Mouse (Mus musculus): Measurements from ENCODE around the gene Mtmr14. TPM values are rescaled to one million over a fixed set of nuclear protein-coding genes. Genes with fewer than 3 reads are reported as not detected.

The Mtmr14 gene
- total and polyA plus RNA-seq, 3 experiments = 63.9 to 88.0 (median 81.0) TPM

DNA sequence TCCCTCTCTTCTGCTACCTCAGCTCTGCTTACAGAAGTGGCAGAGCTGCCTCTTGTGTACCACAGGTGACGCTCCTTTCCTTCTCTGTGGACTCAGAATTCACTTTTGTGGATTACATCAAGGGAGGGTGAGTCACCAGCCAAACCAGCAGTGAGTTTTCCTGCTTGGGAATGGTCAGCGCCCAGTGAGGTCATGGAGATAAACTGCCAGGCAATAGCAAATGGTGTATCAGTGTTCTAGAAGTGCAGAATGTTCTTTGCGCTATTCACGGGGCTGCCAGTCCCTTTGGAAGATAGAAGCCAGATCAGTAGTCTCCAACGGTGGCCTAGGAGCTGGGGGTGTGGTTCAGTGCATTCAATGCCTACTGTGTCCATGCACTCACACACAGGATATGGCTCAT, 55.3 kb downstream of the Mtmr14 start:
- DNase-seq (ENCODE audit: extremely low read depth) = no peak
- TF ChIP-seq MXI1 (IDR thresholded peaks at IDR 0.05; ENCODE audit: low read depth, low read length) (no peak), ZNF384 (IDR thresholded peaks at IDR 0.05; ENCODE audit: low read depth, low read length) (no peak), MAFK (IDR thresholded peaks at IDR 0.05; ENCODE audit: insufficient replicate concordance, low read length) (no peak), USF1 (IDR thresholded peaks at IDR 0.05; ENCODE audit: low read depth, low read length) (no peak), POLR2AphosphoS2 (IDR thresholded peaks at IDR 0.05; ENCODE audit: low read depth, low read length) (no peak), ELF1 (IDR thresholded peaks at IDR 0.05; ENCODE audit: low read depth, low read length) (no peak), NRF1 (IDR thresholded peaks at IDR 0.05; ENCODE audit: low read depth, low read length) (no peak), UBTF (IDR thresholded peaks at IDR 0.05; ENCODE audit: low read depth, low read length) (no peak), JUND (conservative IDR thresholded peaks at IDR 0.05; ENCODE audit: low read depth, low read length) (no peak), SIN3A (IDR thresholded peaks at IDR 0.05; ENCODE audit: low read length) (no peak), RCOR1 (conservative IDR thresholded peaks at IDR 0.05; ENCODE audit: low read depth, low read length) (no peak), EP300 (IDR thresholded peaks at IDR 0.05; ENCODE audit: low read length) (no peak), E2F4 (IDR thresholded peaks at IDR 0.05; ENCODE audit: insufficient replicate concordance, low read depth, low read length) (no peak), GABPA (IDR thresholded peaks at IDR 0.05; ENCODE audit: insufficient replicate concordance, low read depth, low read length) (no peak), JUN (IDR thresholded peaks at IDR 0.05; ENCODE audit: insufficient read depth, low read depth, low read length) (no peak), POLR2A (IDR thresholded peaks at IDR 0.05; ENCODE audit: low read depth, low read length) (no peak), BHLHE40 (IDR thresholded peaks at IDR 0.05; ENCODE audit: low read depth, low read length) (no peak), MAX (IDR thresholded peaks at IDR 0.05; ENCODE audit: low read length) (no peak), ZC3H11A (IDR thresholded peaks at IDR 0.05; ENCODE audit: low read depth, low read length) (no peak)
- Histone ChIP-seq H3K4me2 (ENCODE audit: insufficient read depth, low read depth, poor library complexity, severe bottlenecking) (no peak overlapping the region), H3K4me3 (replicated peaks in 1 of 3; ENCODE audit: low read depth in 2 of 3, low read length in 2 of 3, poor library complexity in 1 of 3) (no peak overlapping the region), H3K9ac (ENCODE audit: insufficient read depth, low read depth) (no peak overlapping the region), H3K27me3 (replicated peaks) (no peaks in the 10 kb centered on the region), H3K27ac (ENCODE audit: insufficient read depth, low read depth) (no peak overlapping the region), H3K79me2 (replicated peaks; ENCODE audit: control insufficient read depth, extremely low read depth, insufficient read depth, poor library complexity, severe bottlenecking) (no peaks in the 10 kb centered on the region), H3K9me3 (replicated peaks; ENCODE audit: low read length) (no peaks in the 10 kb centered on the region), H3K36me3 (replicated peaks in 1 of 2; ENCODE audit: control insufficient read depth in 1 of 2, insufficient read depth in 1 of 2, low read length in 1 of 2) (peaks cover 0 to 13% of the 10 kb centered on the region in 2 experiments), H3K4me1 (ENCODE audit: control insufficient read depth in 1 of 2, insufficient read depth in 2 of 2) (peaks cover 3 to 14% of the 10 kb centered on the region in 2 experiments; a peak in 3 of 4 replicates)
- dilution Hi-C loops (cut with MboI; ENCODE audit: extremely low pct_ligation_motif_present, extremely low pct_unique_long_range_greater_than_20kb, low sequenced_read_pairs) = no loop called here
- in situ Hi-C loops (cut with MboI; ENCODE audit: low pct_ligation_motif_present, low pct_unique_long_range_greater_than_20kb, low sequenced_read_pairs) = no loop called here

- H3K4me3 ChIP-seq (replicated peaks in 1 of 3; ENCODE audit: low read depth in 2 of 3, low read length in 2 of 3, poor library complexity in 1 of 3) = no peak overlapping the region
- H3K79me2 ChIP-seq (replicated peaks; ENCODE audit: control insufficient read depth, extremely low read depth, insufficient read depth, poor library complexity, severe bottlenecking) = no peaks in the 10 kb centered on the region
- no peak for TF ChIP-seq POLR2A (IDR thresholded peaks at IDR 0.05; ENCODE audit: low read depth, low read length)
- TF ChIP-seq HCFC1 (IDR thresholded peaks at IDR 0.05; ENCODE audit: low read depth, low read length) = no peak
- no peak for TF ChIP-seq MXI1 (IDR thresholded peaks at IDR 0.05; ENCODE audit: low read depth, low read length)
- no peak for TF ChIP-seq RCOR1 (conservative IDR thresholded peaks at IDR 0.05; ENCODE audit: low read depth, low read length)
- TF ChIP-seq UBTF (IDR thresholded peaks at IDR 0.05; ENCODE audit: low read depth, low read length) = no peak
- TF ChIP-seq ELF1 (IDR thresholded peaks at IDR 0.05; ENCODE audit: low read depth, low read length) = no peak
- TF ChIP-seq RAD21 (IDR thresholded peaks at IDR 0.05; ENCODE audit: low read depth, low read length) = no peak
- TF ChIP-seq USF2 (conservative IDR thresholded peaks at IDR 0.05; ENCODE audit: low read depth, low read length) = no peak
- no peak for TF ChIP-seq TBP (conservative IDR thresholded peaks at IDR 0.05; ENCODE audit: low read depth, low read length)
- TF ChIP-seq ZMIZ1 (IDR thresholded peaks at IDR 0.05; ENCODE audit: low read depth, low read length) = no peak
- no peak for TF ChIP-seq JUND (conservative IDR thresholded peaks at IDR 0.05; ENCODE audit: low read depth, low read length)
- TF ChIP-seq CTCF (conservative IDR thresholded peaks at IDR 0.05 in 1 of 2, IDR thresholded peaks at IDR 0.05 in 1 of 2; ENCODE audit: low read depth in 2 of 2, low read length in 2 of 2) = no peak
- TF ChIP-seq MAX (IDR thresholded peaks at IDR 0.05; ENCODE audit: low read length) = no peak
- no peak for TF ChIP-seq USF1 (IDR thresholded peaks at IDR 0.05; ENCODE audit: low read depth, low read length)
- TF ChIP-seq NELFE (IDR thresholded peaks at IDR 0.05; ENCODE audit: low read depth, low read length) = no peak
- no peak for TF ChIP-seq MYC (IDR thresholded peaks at IDR 0.05; ENCODE audit: low read depth, low read length)
- TF ChIP-seq KAT2A (IDR thresholded peaks at IDR 0.05; ENCODE audit: insufficient replicate concordance, low read length) = no peak
- no peak overlapping the region for H3K4me2 ChIP-seq (ENCODE audit: insufficient read depth, low read depth, poor library complexity, severe bottlenecking)
- no peak for DNase-seq (ENCODE audit: extremely low read depth)
- no peak overlapping the region for H3K9ac ChIP-seq (ENCODE audit: insufficient read depth, low read depth)
- H3K9me3 ChIP-seq (replicated peaks; ENCODE audit: low read length) = no peaks in the 10 kb centered on the region
- H3K27ac ChIP-seq (ENCODE audit: insufficient read depth, low read depth) = no peak overlapping the region
- H3K4me1 ChIP-seq (ENCODE audit: control insufficient read depth in 1 of 2, insufficient read depth in 2 of 2) = peaks cover 3 to 26% of the 10 kb centered on the region in 2 experiments; a peak in 3 of 4 replicates
- no peaks in the 10 kb centered on the region for H3K27me3 ChIP-seq (replicated peaks)
- H3K36me3 ChIP-seq (replicated peaks in 1 of 2; ENCODE audit: control insufficient read depth in 1 of 2, insufficient read depth in 1 of 2, low read length in 1 of 2) = peaks cover 0 to 7% of the 10 kb centered on the region in 2 experiments
- in situ Hi-C loops (cut with MboI; ENCODE audit: low pct_ligation_motif_present, low pct_unique_long_range_greater_than_20kb, low sequenced_read_pairs) (loop anchor here (5.0 kb wide), 1 partner anchor 34 kb away; no protein-coding TSS in a partner anchor), dilution Hi-C loops (cut with MboI; ENCODE audit: extremely low pct_ligation_motif_present, extremely low pct_unique_long_range_greater_than_20kb, low sequenced_read_pairs) (no loop called here)
Measured at GRCm38 (mm10) chr6:113296046-113296445, 58.4 kb downstream of the Mtmr14 start.
